Mouse (Mus musculus): Measurements from ENCODE around the gene Sema5a.

The Sema5a gene

GRCm38 (mm10) chr15:32542746-32543145 lies 298.1 kb downstream of the Sema5a start:
- no peak for DNase-seq (ENCODE audit: low spot score in 2 of 2)

- no peak for DNase-seq (ENCODE audit: low spot score in 2 of 2)
These were observed 298.6 kb downstream of the Sema5a start for GRCm38 (mm10) chr15:32543181-32543580.

- no peak for DNase-seq (ENCODE audit: low spot score in 2 of 2)
These were observed 300.8 kb downstream of the Sema5a start for GRCm38 (mm10) chr15:32545455-32545854.

GRCm38 (mm10) chr15:32546746-32547145 lies 302.1 kb downstream of the Sema5a start:
- DNase-seq (ENCODE audit: low spot score in 2 of 2), result no peak

GRCm38 (mm10) chr15:32558925-32559324 lies 314.3 kb downstream of the Sema5a start:
- no peak for DNase-seq (ENCODE audit: low spot score in 2 of 2)

GRCm38 (mm10) chr15:32562600-32562999 lies 318.0 kb downstream of the Sema5a start:
- no peak for DNase-seq (ENCODE audit: low spot score in 2 of 2)

- DNase-seq (ENCODE audit: low spot score in 2 of 2), result no peak
These were observed 323.7 kb downstream of the Sema5a start for GRCm38 (mm10) chr15:32568181-32568857.

GRCm38 (mm10) chr15:32568858-32569387 lies 324.3 kb downstream of the Sema5a start:
- DNase-seq (ENCODE audit: low spot score in 2 of 2), result no peak

- no peak for DNase-seq (ENCODE audit: low spot score in 2 of 2)
These were observed 329.7 kb downstream of the Sema5a start for GRCm38 (mm10) chr15:32574327-32574726.

GRCm38 (mm10) chr15:32575212-32575611 lies 330.6 kb downstream of the Sema5a start:
- DNase-seq (ENCODE audit: low spot score in 2 of 2), result no peak

- DNase-seq (ENCODE audit: low spot score in 2 of 2), result no peak
These were observed 334.7 kb downstream of the Sema5a start for GRCm38 (mm10) chr15:32579351-32579750.

GRCm38 (mm10) chr15:32590641-32591040 lies 346.0 kb downstream of the Sema5a start:
- no peak for DNase-seq (ENCODE audit: low spot score in 2 of 2)

GRCm38 (mm10) chr15:32593746-32594145 lies 349.1 kb downstream of the Sema5a start:
- DNase-seq (ENCODE audit: low spot score in 2 of 2), result no peak

GRCm38 (mm10) chr15:32596574-32596973 lies 352.0 kb downstream of the Sema5a start:
- DNase-seq (ENCODE audit: low spot score in 2 of 2), result no peak

- DNase-seq (ENCODE audit: low spot score in 2 of 2), result no peak
These were observed 352.6 kb downstream of the Sema5a start for GRCm38 (mm10) chr15:32597189-32597588.

- no peak for DNase-seq (ENCODE audit: low spot score in 2 of 2)
These were observed 362.6 kb downstream of the Sema5a start for GRCm38 (mm10) chr15:32607236-32607635.

- no peak for DNase-seq (ENCODE audit: low spot score in 2 of 2)
These were observed 366.2 kb downstream of the Sema5a start for GRCm38 (mm10) chr15:32610776-32611175.

GRCm38 (mm10) chr15:32611201-32611600 lies 366.6 kb downstream of the Sema5a start:
- DNase-seq (ENCODE audit: low spot score in 2 of 2), result no peak

- DNase-seq (ENCODE audit: low spot score in 2 of 2), result no peak
These were observed 369.1 kb downstream of the Sema5a start for GRCm38 (mm10) chr15:32613718-32614117.

GRCm38 (mm10) chr15:32615773-32616172 lies 371.2 kb downstream of the Sema5a start:
- no peak for DNase-seq (ENCODE audit: low spot score in 2 of 2)

GRCm38 (mm10) chr15:32619199-32619598 lies 374.6 kb downstream of the Sema5a start:
- DNase-seq (ENCODE audit: low spot score in 2 of 2), result no peak

GRCm38 (mm10) chr15:32623037-32623739 lies 378.6 kb downstream of the Sema5a start:
- DNase-seq (ENCODE audit: low spot score in 2 of 2), result no peak

- no peak for DNase-seq (ENCODE audit: low spot score in 2 of 2)
These were observed 379.5 kb downstream of the Sema5a start for GRCm38 (mm10) chr15:32624106-32624505.
